Mouse (Mus musculus) layer of hippocampus, adult 11-12 months (tissue): Measurements from ENCODE around the gene Cryba4.

Experiments
- DNase-seq: peaks from one replicate; pipeline ENCODE4 v3.0.0; 2022; ENCODE audit warnings: low spot score

Cryba4 gene

DNA sequence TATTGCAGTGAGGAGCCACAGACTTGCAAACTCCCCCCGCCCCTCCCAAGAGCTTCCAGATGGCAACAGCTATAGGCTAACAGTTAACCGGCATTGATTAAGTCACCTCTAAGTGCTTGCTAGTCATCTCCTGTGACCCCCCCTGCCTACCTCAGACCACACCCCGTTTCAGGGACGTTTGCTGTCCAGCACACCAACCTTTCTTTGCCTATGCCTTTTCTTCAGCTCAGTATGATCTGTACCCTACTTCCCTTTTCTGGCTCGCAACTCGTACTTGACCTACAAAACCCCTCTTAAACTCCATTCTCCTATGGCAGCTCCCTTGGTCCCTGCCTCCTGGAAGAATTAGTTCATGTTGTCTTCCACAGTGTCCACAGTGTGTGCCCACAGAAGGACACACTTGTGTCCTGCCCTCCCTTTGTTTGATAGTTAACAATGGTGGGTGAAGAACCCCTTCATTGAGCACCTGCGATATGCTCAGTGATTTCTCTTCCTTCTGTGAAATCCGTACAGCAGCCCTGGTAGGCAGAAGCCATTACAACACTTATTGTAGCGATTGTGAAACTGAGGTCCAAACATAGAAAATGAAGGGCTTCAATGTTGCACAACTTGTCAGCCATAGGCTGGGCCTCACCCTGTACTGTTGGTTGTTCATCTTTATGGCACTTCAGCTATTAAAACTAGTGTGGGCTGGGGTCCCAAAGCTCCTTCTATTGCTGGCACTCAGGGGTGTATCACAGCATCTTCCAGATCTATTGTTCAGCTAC, 13.9 kb upstream of the Cryba4 start:
- no peak for DNase-seq

- no peak for DNase-seq
Observed at GRCm38 (mm10) chr5:112265515-112265914, 13.2 kb upstream of the Cryba4 start.

GRCm38 (mm10) chr5:112265110-112265509, 12.8 kb upstream of the Cryba4 start:
- no peak for DNase-seq

DNA sequence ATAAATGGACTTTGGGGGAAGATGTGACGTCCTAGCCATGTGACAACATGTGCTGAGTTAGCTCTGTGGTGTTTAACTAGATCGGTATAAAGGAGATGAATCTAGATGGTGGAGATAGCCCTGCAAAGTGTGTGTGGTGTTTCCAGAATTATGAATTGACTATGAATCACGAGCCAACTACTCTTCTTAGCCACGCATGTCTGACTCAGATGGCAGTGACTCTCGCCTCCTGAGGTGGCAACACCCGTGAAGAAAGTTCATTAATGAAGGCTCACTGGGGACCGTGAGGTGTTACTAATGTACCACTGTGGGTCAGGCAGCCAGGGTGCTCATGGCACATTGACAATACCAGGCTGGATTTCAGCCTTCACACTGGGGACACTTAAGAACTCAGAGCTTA, 11.8 kb upstream of the Cryba4 start:
- DNase-seq: no peak

DNA sequence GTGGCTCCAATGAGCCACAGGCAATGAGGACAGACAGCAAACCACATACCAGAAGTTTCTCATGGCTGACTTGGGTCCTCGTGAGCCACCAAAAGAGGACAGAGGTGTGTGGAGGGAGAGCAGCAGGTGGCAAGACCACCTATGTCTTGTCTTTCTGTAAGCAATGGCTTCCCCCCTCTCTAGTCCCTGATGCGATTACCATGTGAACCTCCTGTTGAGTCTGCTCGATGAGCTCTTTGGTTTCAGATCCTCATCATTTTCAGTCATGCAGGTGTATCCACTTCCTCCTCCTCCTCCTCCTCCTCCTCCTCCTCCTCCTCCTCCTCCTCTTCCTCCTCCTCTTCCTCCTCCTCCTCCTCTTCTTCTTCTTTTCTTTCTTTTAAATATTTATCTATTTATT, 8.5 kb upstream of the Cryba4 start:
- no peak for DNase-seq

- DNase-seq: no peak
Observed at GRCm38 (mm10) chr5:112259862-112260650, 7.7 kb upstream of the Cryba4 start.

- no peak for DNase-seq
Observed at GRCm38 (mm10) chr5:112257896-112258295, 5.6 kb upstream of the Cryba4 start.

DNA sequence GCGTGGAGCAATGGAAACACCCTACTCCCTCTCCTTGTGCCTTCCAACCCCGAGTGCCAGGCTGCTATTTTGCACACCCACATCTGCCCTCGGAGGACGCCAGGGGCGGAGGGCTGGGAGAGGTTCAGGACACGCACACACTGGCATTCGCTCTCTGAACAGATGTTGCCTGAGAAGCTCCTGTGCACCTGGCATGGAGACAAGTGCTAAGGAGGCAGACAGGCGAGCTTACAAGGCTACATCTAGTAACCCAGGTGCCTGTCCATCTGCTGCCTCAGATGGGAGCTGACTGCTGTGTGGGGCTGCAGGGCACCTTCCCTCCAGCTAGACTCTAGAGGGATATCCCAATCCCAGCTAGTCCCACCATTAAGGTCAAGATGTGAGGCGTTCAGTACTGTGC, 4.1 kb upstream of the Cryba4 start:
- peak; percentile 21 for DNase-seq

DNA sequence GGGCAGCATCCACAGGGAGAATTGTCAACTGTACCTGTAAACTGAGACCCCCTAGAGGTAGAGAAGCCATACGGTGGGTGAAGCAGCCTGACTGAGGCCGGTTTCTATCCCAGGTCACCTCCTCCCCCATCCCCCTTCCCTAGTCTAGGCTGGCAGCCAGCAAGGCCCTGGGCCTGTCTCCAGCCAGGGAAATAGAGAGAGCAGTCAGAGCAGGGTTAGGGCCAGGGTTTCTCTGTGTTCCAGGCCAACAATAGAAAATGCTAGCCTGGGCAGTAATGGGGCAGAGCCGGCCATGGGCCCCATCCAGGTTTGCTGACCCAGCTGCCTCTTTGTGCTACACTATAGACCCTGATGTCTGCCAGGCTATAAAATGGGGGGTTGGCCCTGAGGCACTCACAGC, 3.1 kb upstream of the Cryba4 start, which contains the start of gene Crybb1:
Gene Crybb1 (plus strand): TSS at position 390 of the 400 bp plus-strand sequence.
- peak; percentile 75 for DNase-seq

DNA sequence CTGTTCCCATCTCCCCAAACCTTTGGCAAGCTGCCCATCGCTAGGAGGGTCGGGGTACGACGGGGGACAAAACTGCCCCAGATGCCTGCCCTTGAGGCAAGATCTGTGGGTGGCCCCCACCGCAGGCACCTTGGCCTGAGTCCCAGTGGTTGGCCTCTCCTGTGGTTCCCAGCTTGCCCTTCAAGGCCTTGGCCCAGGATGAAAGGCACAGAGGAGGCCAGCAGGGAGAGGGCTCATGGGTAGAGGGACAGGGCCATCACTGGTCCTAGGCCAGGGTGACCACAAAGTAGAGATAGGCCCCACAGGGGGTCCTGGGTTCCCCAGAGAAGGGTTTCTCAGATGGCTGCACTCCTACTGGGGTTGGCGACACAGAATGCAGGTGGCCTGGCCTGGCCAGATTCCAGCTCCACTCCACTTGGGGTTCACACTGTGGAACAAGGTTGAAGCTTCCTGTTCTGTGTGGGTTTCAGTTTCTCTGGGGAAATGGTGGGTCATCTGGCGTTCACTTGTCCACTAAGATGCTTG, 2.0 kb upstream of the Cryba4 start:
- peak; percentile 65 for DNase-seq

- no peak for DNase-seq
Observed at GRCm38 (mm10) chr5:112253169-112253568, 851 bp upstream of the Cryba4 start.

DNA sequence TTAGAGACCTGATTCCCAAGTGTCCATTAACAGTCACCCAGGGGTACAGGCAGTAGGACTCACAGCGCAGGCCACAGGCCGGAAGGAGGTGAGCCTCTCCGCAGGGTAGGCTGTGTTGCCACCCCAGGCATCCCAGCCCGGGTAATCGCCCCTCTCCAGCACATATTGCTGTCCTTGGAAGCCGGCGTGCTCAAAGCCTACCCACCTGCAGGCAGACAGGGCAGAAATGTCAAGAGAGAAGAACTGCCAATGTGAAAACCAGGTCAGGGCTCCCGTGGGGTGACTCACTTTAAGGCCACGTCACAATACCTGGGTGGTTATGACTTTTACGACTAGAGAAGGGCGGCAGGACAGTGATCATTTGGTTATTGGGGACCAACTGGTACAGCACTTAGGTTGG, 3.2 kb downstream of the Cryba4 start:
- DNase-seq: no peak

GRCm38 (mm10) chr5:112247399-112247798, 4.9 kb downstream of the Cryba4 start:
- no peak for DNase-seq

- DNase-seq: no peak
Observed at GRCm38 (mm10) chr5:112244890-112245615, 7.3 kb downstream of the Cryba4 start.

GRCm38 (mm10) chr5:112244275-112244562, 8.1 kb downstream of the Cryba4 start:
- no peak for DNase-seq

- no peak for DNase-seq
Observed at GRCm38 (mm10) chr5:112243539-112244274, 8.6 kb downstream of the Cryba4 start.

GRCm38 (mm10) chr5:112243041-112243440, 9.3 kb downstream of the Cryba4 start:
- no peak for DNase-seq

- no peak for DNase-seq
Observed at GRCm38 (mm10) chr5:112242361-112242778, 9.9 kb downstream of the Cryba4 start.

- no peak for DNase-seq
Observed at GRCm38 (mm10) chr5:112241849-112242248, 10.5 kb downstream of the Cryba4 start.

DNA sequence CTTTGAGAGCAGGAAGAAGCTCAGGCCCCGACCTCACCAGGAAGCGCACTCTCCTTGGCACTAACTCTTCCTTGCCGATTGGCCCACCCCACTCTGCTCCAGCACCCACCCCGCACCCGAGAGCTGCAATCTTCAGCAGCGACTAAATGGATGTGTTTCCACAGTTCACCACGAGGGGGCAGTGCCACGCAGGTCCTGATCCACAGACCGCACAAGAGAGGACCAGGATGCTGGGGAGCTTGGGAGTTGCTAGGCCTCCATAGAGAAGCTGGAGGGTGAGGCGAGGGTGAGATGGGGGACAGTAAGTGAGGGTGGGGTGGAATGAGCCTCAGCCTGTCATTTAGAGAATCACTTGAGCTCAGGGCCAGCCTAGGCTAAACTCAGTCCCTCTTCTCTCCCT, 11.6 kb downstream of the Cryba4 start:
- DNase-seq: peak; percentile 94

GRCm38 (mm10) chr5:112238781-112239482, 13.4 kb downstream of the Cryba4 start:
- no peak for DNase-seq
